Mouse (Mus musculus) bone marrow macrophage, adult 2 months (primary cell): ENCODE data around the gene Adgb. TPM values are rescaled to one million over a fixed set of nuclear protein-coding genes. Genes with fewer than 3 reads are reported as not detected.
"Not testable (repeated sequence)": the region's sequence is repeated elsewhere in the genome, so short reads cannot be mapped to it uniquely, and the experiment has no call there.

Source experiments
- H3K27ac ChIP-seq: 2 replicates; pipeline ENCODE4 v1.5.1; 2012; ENCODE audit warnings: low read depth, low read length; ENCODE audit not compliant: insufficient read depth
- H3K4me1 ChIP-seq: 2 replicates; pipeline ENCODE4 v1.6.1; 2012; ENCODE audit warnings: low read length; ENCODE audit not compliant: control insufficient read depth, insufficient read depth
- H3K4me3 ChIP-seq: 2 replicates; pipeline ENCODE4 v1.5.1; 2012; ENCODE audit warnings: mild to moderate bottlenecking, low read length, moderate library complexity; ENCODE audit not compliant: insufficient read depth
- CTCF ChIP-seq: IDR thresholded peaks from 2 replicates; pipeline ENCODE4 v1.5.1; 2012; ENCODE audit warnings: low read depth, mild to moderate bottlenecking, low read length, moderate library complexity
- POLR2A ChIP-seq: IDR thresholded peaks from 2 replicates; pipeline ENCODE4 v1.6.1; 2012; ENCODE audit warnings: mild to moderate bottlenecking, low read depth, low read length, borderline replicate concordance
- polyA plus RNA-seq: library from polyadenylated mRNA; stranded (reverse); fragments of >200 nt; gene quantifications from 2 replicates; pipeline ENCODE4 v1.2.4, GENCODE M21; 2012; ENCODE audit not compliant: missing spikeins, insufficient read depth, insufficient read length

Adgb gene
- polyA plus RNA-seq, result 0.76 and 1.1 TPM in 2 replicates

DNA sequence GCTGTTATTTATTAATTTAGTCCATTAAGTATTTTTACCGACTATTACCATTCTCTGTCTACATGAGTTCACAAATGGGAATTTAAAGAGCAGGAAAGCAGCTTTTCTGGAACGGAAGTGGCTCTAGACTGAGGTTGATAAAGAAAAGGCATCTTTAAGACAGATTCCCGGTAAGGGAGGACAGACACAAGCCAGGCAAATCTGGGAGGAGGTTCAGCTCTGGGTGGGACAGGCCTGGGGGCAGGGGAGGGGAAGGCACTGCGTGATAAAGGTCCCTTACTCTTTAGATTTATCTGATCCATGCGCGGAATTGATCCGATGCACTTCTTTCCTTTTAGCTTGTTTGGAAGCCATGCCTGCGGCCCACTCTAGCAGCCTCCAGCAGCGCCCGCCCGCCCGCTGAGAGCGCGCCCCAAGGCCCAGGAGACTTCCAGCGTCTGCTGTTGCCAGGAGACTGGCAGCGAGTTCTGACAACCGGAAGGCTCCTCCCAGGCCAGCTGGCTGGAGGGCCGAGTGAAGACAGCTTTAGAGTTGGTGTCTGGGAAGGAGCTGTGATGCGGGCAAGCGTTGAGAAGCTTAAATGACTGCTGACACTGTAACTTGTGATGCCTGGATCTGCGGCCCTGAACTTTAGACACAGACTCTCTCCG, at the start of gene Adgb:
Adgb (minus strand) TSS at position 366 of the 650 bp plus-strand sequence.
- Histone ChIP-seq H3K4me3 (no peak within 1 kb of the TSS), H3K27ac (no peak within 1 kb of the TSS), H3K4me1 (peaks cover 32% of the 10 kb centered on the region)
- TF ChIP-seq POLR2A, result no peak

DNA sequence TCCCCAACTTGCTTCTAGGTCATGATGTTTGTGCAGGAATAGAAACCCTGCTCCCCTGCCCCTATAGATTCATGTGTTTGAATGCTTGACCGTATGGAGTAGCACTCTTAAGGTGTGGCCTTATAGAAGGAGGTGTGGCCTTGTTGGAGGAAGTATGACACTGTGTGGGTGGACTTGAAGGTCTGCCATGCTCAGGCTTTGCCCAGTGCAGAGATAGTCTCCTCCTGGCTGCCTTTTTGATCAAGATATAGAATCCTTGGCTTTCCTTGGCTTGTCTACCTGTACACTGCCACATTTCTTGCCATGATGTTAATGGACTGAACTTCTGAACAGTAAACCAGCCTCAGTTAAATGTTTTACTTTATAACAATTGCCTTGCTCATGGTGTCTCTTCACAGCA, 8.0 kb upstream of the Adgb start:
- Histone ChIP-seq H3K4me1 (peaks cover 12% of the 10 kb centered on the region), H3K4me3 (no peak overlapping the region), H3K27ac (no peak overlapping the region)
- TF ChIP-seq CTCF (no peak), POLR2A (no peak)

DNA sequence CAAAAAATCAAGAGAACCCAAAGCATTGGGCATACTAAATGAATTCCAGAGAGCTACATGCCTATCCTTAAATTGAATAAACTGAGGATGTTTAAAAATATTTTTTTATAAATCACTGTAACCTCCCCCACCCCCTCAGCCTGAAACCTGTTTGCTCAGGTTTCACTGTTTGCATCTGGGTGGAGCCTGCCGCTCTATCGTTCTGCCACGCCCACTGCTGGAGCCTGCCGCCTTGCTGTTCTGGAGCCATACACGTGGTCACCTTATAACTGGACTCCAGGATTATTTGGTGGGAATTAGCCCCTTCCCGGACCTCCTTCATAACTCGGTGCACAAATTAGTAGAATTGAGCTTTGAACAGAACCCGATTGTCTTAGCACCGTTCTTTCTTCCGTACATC, 5.3 kb upstream of the Adgb start:
- H3K4me1 ChIP-seq, result peaks cover 17% of the 10 kb centered on the region

DNA sequence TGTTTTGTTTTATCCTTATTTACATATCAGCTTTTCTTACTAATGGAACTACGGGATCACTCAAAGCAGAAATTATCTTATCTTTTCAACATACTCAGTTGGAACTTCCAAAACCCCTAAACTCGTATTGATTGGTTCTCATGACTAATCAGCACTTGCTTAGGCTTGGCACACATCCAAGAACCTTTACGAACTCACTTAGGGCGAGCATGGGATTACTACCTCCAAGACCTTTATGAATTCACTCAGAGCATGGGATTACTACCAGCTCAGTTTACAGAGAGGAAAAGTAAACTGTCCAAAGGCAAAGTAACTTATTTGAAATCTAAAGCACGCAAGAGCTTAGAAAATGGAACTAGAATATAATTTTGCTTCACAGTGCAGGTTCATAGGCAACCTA, 4.8 kb upstream of the Adgb start:
- H3K4me1 ChIP-seq, result peaks cover 17% of the 10 kb centered on the region
- TF ChIP-seq CTCF (no peak), POLR2A (no peak)
- H3K4me3 ChIP-seq, result no peak overlapping the region
- H3K27ac ChIP-seq, result no peak overlapping the region

More for the DNA sequence above, 5.3 kb upstream of the Adgb start:
- not testable (repeated sequence) for H3K4me3 ChIP-seq, H3K27ac ChIP-seq

DNA sequence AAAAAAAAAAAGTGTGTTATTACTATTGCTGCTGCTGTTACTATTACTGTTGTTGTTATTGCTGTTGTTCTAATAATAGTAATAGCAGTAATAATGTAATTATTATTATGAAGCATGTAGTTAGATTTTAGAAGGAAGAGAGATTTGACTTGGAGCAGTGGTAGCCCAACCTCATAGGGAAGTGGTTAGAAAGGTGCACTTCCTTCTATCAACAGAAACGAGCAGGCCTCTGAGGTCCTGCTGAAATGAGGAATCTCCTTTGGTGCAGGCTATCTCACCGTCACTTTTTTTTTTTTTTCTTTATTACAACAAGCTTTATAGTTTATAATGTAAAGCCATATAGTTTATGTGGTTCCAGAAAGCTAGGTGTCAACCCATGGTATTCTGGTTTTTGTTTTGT, 4.4 kb upstream of the Adgb start:
- Histone ChIP-seq H3K4me1 (peaks cover 17% of the 10 kb centered on the region), H3K4me3 (no peak overlapping the region), H3K27ac (no peak overlapping the region)
- TF ChIP-seq POLR2A, result no peak
- TF ChIP-seq CTCF, result no peak

DNA sequence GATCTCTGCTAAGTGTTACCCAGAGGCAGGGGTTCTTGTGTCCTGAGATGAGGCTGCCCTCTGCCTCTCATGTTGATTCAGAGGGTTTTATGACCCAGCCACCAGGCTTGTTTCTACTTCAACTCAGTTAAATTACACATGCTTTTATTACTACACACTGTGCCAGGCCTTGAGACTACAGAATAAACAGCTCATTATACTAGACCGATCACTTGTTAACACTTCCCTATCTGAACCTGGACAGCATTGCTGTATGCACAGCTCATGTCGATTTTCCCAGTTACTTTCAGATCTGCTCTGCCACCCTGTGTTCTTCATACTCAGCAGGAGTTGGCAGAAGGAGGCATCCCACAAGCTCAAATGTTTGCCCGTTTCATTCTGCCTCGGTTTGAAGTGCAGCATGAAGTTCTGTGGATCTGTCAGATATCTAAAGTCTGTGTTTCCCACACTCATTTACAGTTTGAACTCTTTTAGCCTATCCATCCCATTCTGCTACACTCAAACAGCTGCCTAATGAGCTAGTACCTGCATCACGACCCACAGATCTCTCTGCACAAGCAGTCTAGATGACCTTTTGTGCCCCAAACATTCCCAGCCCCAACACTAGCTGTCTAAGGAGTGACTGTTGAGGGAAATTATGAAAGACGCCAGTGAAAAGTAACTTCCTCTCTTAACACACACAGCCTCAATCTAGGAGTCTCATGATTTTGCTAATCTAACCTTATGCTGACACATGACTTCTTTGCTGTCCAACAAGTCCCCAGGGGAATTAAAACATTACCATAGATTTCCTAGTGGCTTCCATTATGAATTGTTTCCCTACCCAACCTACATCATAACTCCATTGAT, 3.2 kb downstream of the Adgb start:
- peak overlapping the region; percentile 94 for H3K27ac ChIP-seq
- H3K4me3 ChIP-seq, result peak overlapping the region; percentile 43
- TF ChIP-seq CTCF, result no peak
- peaks cover 30% of the 10 kb centered on the region for H3K4me1 ChIP-seq

DNA sequence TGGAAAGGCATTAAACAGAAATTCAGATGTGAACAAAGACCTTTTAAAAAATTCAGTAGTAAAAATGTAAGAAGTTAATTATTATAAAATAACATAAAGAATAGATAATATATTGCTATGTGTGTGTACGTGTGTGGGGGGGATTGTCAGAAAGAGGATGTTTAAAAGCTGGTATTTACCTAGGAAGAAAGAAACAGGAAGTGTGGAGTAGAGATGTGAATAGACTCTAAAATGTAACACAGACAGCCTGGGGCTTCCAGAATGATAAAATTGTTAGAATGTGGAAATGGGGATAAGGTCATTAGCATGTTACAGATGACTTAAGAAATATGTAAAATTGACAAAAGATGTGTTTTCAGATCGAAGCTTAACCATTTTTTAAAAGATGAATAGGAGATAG, 12.0 kb downstream of the Adgb start:
- Histone ChIP-seq H3K4me1 (peaks cover 27% of the 10 kb centered on the region), H3K4me3 (no peak overlapping the region), H3K27ac (no peak overlapping the region)
- TF ChIP-seq CTCF (no peak), POLR2A (no peak)

DNA sequence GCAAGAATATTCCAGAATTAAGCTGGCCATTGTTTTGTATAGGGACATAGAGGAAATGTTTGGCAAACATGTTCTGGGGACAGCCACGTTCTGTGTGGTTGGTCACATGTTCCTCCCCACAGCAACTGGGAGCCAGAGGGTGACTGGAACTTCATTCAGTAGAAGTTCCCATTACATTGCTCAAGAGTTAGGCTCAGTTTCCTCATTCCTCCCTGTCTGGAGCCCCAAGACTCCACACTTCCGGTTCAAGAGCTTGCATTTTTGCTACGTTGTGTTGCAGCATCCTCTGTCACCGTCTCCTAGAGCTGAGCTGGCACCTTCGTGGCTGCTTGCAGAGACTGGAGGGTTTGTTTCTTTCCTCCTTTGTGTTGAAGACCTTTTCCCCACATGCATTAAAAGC, 15.1 kb downstream of the Adgb start:
- H3K27ac ChIP-seq, result peak overlapping the region; percentile 88
- TF ChIP-seq CTCF, result no peak
- no peak for TF ChIP-seq POLR2A

DNA sequence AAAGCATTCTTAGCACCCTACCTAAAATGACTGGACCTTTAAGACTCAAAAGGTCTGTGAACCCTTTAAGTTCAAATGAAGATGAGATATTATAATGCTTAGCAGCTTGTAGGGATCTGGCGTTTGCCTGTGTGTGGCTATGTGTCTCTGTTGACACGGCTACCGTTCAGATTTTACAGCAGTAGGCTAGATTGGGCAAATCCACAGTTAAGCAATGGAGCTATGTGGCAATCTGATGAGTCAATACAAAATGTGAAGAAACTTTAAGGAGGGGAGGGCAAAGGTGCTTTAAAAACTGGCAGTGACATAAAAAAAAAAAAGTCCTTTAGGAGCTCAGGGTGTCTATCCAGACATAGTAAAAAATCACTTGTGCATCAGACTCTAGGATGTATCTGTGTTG, 23.1 kb downstream of the Adgb start:
- TF ChIP-seq CTCF (no peak), POLR2A (no peak)
- Histone ChIP-seq H3K4me3 (no peak overlapping the region), H3K4me1 (peaks cover 20% of the 10 kb centered on the region), H3K27ac (peak overlapping the region; percentile 55)

More for the DNA sequence above, 15.1 kb downstream of the Adgb start:
- Histone ChIP-seq H3K4me1 (peaks cover 26% of the 10 kb centered on the region), H3K4me3 (peak overlapping the region; percentile 35; the same call in 1 of the 2 replicates)

DNA sequence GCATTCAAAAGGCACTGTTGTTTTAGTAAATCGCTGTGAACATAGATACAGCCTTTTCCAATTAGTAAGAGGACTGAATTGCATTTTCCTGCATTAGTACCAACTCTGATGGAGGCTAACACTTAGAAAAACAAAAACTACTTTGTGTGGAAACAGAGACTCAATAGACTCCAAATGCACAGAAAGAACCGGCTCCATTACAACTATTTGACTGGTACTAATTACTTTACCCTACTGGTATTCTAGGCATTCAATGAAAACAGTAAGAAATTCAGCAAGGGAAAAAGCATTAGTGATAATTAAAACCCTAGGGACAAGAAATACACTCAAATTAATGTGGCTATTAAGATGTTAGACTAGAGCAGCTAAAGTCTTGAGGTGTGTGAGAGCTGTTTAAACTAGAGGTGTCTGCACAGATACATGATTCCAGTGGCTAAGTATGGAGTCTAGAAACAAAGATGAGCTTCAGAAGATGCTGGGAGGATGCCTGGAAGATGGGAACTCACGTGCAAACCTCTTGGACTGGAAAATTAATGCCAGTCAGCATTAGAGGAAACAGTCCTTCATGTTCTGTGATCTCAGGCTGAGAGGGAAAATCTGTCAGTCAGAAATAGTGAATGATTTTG, 27.2 kb downstream of the Adgb start:
- H3K27ac ChIP-seq, result no peak overlapping the region
- no peak overlapping the region for H3K4me3 ChIP-seq
- TF ChIP-seq POLR2A (no peak), CTCF (no peak)
- H3K4me1 ChIP-seq, result peaks cover 20% of the 10 kb centered on the region
